Mouse (Mus musculus): ENCODE data around the gene Gm12258.
"Not testable (repeated sequence)": the region's sequence is repeated elsewhere in the genome, so short reads cannot be mapped to it uniquely, and the experiment has no call there.

Gene Gm12258

GRCm38 (mm10) chr11:58846919-58847461 lies at the start of gene Gm12258:
TSS of gene Gm12258 (plus strand) at chr11:58847158.
- peak; percentile 94 for DNase-seq

GRCm38 (mm10) chr11:58799747-58800146 lies 47.2 kb upstream of the Gm12258 start:
- DNase-seq: peak; percentile 39

GRCm38 (mm10) chr11:58801558-58802228 lies 45.3 kb upstream of the Gm12258 start, which contains the start of gene Fam183b:
TSS of gene Fam183b (minus strand) at chr11:58801960.
- DNase-seq: no peak

GRCm38 (mm10) chr11:58803871-58804270 lies 43.1 kb upstream of the Gm12258 start:
- no peak for DNase-seq

- DNase-seq: no peak
Measured at GRCm38 (mm10) chr11:58804393-58804792, 42.6 kb upstream of the Gm12258 start.

GRCm38 (mm10) chr11:58812001-58812400 lies 35.0 kb upstream of the Gm12258 start:
- no peak for DNase-seq

- not testable (repeated sequence) for DNase-seq
Measured at GRCm38 (mm10) chr11:58814700-58815099, 32.3 kb upstream of the Gm12258 start, which contains the start of gene Olfr313. TSS of gene Olfr313 (plus strand) at chr11:58815000.

DNA sequence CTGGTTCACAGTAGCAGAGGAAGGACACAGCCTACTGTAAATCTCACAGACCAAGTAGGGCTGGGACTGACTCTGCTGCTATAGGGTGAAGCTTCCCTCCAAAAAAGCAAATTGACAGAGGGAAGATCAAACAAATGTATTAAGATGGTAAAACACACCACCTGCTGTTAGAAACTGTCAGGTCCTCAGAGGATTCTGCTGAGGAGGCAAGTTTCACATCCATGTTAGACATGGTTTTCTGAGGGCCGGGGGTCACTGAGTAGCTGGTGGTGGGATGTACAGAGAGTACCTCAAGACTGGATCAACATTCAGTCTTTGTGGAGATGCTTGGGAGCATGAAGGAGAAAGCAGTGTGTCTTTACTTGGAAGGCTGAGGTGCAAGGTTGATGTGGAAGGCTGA lies 31.3 kb upstream of the Gm12258 start:
- no peak for DNase-seq

DNA sequence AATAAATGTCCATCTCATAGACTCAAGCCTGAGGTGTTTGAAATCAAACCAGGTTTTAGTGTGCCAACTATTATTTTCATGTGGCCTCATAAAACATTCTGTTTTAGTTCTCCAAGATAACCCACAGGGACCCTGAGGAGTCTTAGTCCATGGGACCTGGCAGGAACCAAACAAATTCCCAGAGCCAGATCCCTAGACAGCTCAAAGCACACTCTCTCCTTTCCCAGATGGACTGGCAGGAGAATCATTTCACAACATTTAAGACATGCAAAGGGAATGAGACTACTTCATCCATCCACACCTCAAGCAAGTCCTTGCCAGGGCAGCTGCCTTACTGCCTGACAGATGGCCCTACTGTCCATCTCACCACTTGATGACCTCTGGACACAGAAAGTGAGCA lies 18.0 kb upstream of the Gm12258 start, which contains the start of gene Olfr312:
Olfr312 (plus strand) TSS at position 301 of the 400 bp plus-strand sequence.
- not testable (repeated sequence) for DNase-seq

GRCm38 (mm10) chr11:58829764-58830163 lies 17.2 kb upstream of the Gm12258 start:
- no peak for DNase-seq

GRCm38 (mm10) chr11:58832541-58832940 lies 14.4 kb upstream of the Gm12258 start:
- DNase-seq: not testable (repeated sequence)

GRCm38 (mm10) chr11:58838951-58839350 lies 8.0 kb upstream of the Gm12258 start, which contains the start of gene Olfr311:
TSS of gene Olfr311 (plus strand) at chr11:58839251.
- not testable (repeated sequence) for DNase-seq

DNA sequence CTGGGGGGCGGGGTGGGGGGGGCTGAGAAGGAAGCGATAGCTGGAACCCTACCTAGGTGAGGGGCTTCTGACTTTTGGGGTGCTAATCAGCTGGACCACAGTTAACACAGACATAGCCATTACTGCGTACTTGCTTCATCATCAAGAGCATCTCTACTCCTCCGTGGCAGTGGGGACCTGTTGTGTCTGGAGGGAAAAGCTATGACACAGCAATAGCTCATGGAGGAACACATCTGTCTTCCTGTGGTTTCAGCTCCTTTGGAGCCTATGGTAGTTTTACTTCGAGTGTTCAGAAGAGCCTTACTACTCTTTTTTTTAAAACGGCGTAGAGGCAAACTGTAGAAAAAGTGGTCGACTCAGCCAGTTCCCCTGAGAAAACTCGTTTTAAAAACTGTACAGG lies 678 bp downstream of the Gm12258 start:
- no peak for DNase-seq

GRCm38 (mm10) chr11:58849731-58850130 lies 2.8 kb downstream of the Gm12258 start:
- DNase-seq: no peak

- DNase-seq: no peak
Measured at GRCm38 (mm10) chr11:58860744-58861143, 13.8 kb downstream of the Gm12258 start.

GRCm38 (mm10) chr11:58867039-58867953 lies 20.3 kb downstream of the Gm12258 start, which contains the start of gene 2810021J22Rik:
TSS of gene 2810021J22Rik (plus strand) at chr11:58867216.
- peak; percentile 86 for DNase-seq

DNA sequence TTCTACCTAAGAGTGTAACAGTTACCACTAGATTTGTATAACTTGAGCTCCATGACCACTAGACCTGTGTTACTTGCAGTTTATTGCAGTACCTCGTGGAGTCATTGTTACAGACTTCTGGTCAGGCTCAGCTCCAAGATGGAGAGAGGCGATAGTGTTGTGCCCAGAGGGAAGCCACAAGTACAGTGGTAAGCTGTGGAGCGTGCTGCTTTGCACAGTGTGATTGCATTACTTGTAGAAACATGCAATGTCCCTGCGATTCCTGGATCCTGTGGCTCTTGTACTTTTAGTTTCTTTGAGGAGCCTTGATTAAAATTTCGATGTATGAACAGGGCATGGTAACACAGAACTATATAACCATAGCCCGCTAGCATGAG lies 21.0 kb downstream of the Gm12258 start:
- DNase-seq: no peak

DNA sequence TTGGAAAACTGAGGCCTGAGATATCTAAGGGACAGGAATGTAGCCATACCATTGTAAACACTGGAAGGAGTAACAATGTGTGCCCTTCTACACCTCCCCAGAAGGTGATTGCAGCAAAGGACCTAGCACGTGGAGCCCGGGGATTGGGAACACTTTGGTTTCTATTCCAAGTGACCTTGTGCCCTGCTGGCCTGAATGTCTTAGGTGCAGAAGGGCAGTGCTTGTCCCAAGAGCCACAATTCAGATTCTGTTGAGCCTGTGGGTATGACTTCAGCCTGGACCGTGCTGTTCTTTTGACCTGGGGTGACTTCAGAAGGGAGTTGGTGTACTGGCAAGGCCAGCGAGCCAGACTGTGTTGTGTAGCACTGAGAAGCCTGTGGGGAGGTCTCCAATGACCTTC lies 24.0 kb downstream of the Gm12258 start:
- DNase-seq: no peak

DNA sequence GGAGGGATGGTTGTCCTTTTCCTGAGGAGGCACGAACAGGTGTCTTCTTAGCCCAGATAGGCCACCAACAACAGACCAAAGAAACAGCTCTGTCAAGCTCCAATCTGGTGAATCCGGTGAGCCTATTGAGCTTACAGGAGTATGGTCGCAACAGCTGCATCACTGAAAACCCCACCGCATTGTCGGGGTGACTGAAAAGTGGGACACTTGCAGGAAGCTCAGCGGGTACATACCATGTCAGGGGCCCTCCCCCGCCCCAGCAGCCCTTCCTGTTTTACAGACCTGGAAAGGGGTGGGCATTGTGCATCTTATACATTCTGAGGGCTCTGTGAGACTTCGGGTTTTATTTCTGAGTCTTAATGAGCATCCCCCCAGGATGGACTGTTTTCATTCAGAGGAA lies 36.8 kb downstream of the Gm12258 start:
- DNase-seq: no peak

DNA sequence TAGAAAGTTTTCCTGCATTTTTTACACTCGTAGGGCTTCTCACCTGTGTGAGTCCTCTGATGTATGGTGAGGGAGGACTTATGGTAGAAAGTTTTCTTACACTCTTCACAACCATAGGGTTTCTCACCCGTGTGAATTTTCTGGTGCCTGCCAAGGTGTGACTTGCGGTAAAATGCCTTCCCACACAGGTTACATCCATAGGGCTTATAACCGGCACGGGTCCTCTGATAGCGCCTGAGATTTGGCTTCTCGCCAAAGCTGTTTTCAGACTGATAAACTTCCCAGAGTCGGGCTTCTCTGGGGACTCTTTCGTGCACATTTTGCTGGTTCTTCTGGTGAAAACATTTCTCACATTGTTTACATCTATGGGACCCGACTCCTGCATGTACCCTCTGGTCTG lies 43.6 kb downstream of the Gm12258 start:
- DNase-seq: no peak

GRCm38 (mm10) chr11:58894456-58894855 lies 47.5 kb downstream of the Gm12258 start:
- DNase-seq: no peak

DNA sequence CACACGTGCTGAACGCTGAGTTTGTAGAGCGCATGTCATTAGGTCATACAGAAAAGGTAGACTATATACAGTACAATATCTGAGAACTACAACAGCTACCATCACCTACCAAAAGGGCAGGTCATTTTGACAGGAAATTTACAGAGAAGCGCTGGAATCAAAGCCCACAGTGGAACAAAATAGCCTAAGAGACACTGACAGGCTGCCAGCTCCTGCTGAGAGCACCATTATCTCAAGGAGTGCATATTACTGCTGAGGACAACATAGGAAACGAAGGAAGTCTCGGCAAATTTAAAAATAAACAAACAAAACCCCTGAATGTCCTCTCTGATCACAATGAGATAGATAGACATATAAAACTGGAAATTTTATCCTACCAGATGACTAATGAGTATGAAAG lies 50.5 kb downstream of the Gm12258 start:
- no peak for DNase-seq

DNA sequence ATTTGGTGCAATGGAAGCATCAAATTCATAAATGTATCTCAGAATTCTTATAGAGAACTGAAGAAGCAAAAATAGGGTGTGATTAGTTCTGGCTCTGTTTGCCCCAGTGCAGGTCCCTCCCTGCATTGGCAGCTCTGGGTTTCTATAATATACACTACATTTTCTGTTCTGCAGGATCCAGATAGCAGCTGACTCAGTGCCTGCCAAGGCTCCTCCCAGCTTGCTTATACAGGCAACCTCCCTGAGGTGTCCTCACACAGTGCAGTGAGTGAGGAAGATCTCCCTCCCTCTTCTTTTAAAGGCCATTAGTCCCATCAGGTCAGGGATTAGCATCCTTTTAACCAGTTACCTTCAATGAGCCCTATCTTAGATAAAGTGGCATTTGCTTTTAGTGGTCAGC lies 54.1 kb downstream of the Gm12258 start:
- DNase-seq: no peak

Data from right cerebral cortex, adult 18-20 months (tissue).